Mouse (Mus musculus): Measurements from ENCODE around the gene Hsd17b11. TPM values are rescaled to one million over a fixed set of nuclear protein-coding genes. Genes with fewer than 3 reads are reported as not detected.

The Hsd17b11 gene
- 7.3 and 8.0 TPM in 2 replicates for polyA plus RNA-seq (2015; fragmentation: Nextera tagmentation; extraction: Ambion mirVana)

- H3K9ac ChIP-seq: peak within 1 kb of the TSS; percentile 67
- H3K27me3 ChIP-seq: no peaks in the 10 kb centered on the region
- peaks cover 16% of the 10 kb centered on the region for H3K36me3 ChIP-seq
- peak within 1 kb of the TSS; percentile 60 for H3K4me3 ChIP-seq (replicated peaks)
- peak within 1 kb of the TSS; percentile 70 for H3K4me2 ChIP-seq
- H3K9me3 ChIP-seq (replicated peaks): no peaks in the 10 kb centered on the region
- H3K27ac ChIP-seq: peak within 1 kb of the TSS; percentile 95
- under 1% methylated on average over 31 of the region's 31 CpGs for WGBS
- peaks cover 38% of the 10 kb centered on the region for H3K4me1 ChIP-seq
- ATAC-seq (replicated peaks; ENCODE audit: low FRiP score): peak; percentile 96
These were observed at the start of gene Hsd17b11 for GRCm38 (mm10) chr5:104021597-104022378. Hsd17b11 (minus strand) TSS chr5:104021919.

- Histone ChIP-seq H3K4me2 (no peak overlapping the region), H3K9me3 (replicated peaks) (no peaks in the 10 kb centered on the region), H3K4me3 (replicated peaks) (no peak overlapping the region), H3K9ac (no peak overlapping the region), H3K36me3 (no peaks in the 10 kb centered on the region), H3K27ac (no peak overlapping the region), H3K27me3 (no peaks in the 10 kb centered on the region), H3K4me1 (peaks cover 6% of the 10 kb centered on the region; the same call in 1 of the 2 replicates)
- ATAC-seq (replicated peaks; ENCODE audit: low FRiP score): no peak
- 80% methylated on average over 4 of the region's 4 CpGs for WGBS
These were observed 49.3 kb upstream of the Hsd17b11 start for GRCm38 (mm10) chr5:104071048-104071447.

- ATAC-seq (replicated peaks; ENCODE audit: low FRiP score): no peak
- peaks cover 6% of the 10 kb centered on the region; the same call in 1 of the 2 replicates for H3K4me1 ChIP-seq
- peaks cover 11% of the 10 kb centered on the region for H3K36me3 ChIP-seq
- H3K27ac ChIP-seq: no peak overlapping the region
- no peak overlapping the region for H3K4me3 ChIP-seq (replicated peaks)
- H3K9ac ChIP-seq: no peak overlapping the region
- no peaks in the 10 kb centered on the region for H3K27me3 ChIP-seq
- H3K4me2 ChIP-seq: no peak overlapping the region
- 88% methylated on average over 7 of the region's 7 CpGs for WGBS
- no peaks in the 10 kb centered on the region for H3K9me3 ChIP-seq (replicated peaks)
These were observed 47.0 kb upstream of the Hsd17b11 start for GRCm38 (mm10) chr5:104068751-104069150.

- Histone ChIP-seq H3K36me3 (peaks cover 67% of the 10 kb centered on the region), H3K9ac (no peak overlapping the region), H3K27ac (no peak overlapping the region), H3K4me2 (no peak overlapping the region), H3K4me1 (peaks cover 7% of the 10 kb centered on the region; the same call in 1 of the 2 replicates), H3K9me3 (replicated peaks) (no peaks in the 10 kb centered on the region), H3K4me3 (replicated peaks) (no peak overlapping the region), H3K27me3 (no peaks in the 10 kb centered on the region)
- WGBS: 93% methylated on average over 11 of the region's 11 CpGs
- no peak; the same call in 1 of the 2 replicates for ATAC-seq (replicated peaks; ENCODE audit: low FRiP score)
These were observed 41.2 kb upstream of the Hsd17b11 start for GRCm38 (mm10) chr5:104062773-104063551.

GRCm38 (mm10) chr5:104061936-104062772, 40.4 kb upstream of the Hsd17b11 start:
- Histone ChIP-seq H3K27me3 (no peaks in the 10 kb centered on the region), H3K4me2 (no peak overlapping the region), H3K36me3 (peaks cover 68% of the 10 kb centered on the region), H3K4me3 (replicated peaks) (no peak overlapping the region), H3K4me1 (peaks cover 7% of the 10 kb centered on the region; the same call in 1 of the 2 replicates), H3K9me3 (replicated peaks) (no peaks in the 10 kb centered on the region), H3K9ac (no peak overlapping the region), H3K27ac (no peak overlapping the region)
- 89% methylated on average over 13 of the region's 13 CpGs for WGBS
- ATAC-seq (replicated peaks; ENCODE audit: low FRiP score): no peak

GRCm38 (mm10) chr5:104060429-104060828, 38.7 kb upstream of the Hsd17b11 start:
- WGBS: 83% methylated on average over 5 of the region's 5 CpGs
- peaks cover 68% of the 10 kb centered on the region for H3K36me3 ChIP-seq
- ATAC-seq (replicated peaks; ENCODE audit: low FRiP score): no peak

GRCm38 (mm10) chr5:104059628-104060027, 37.9 kb upstream of the Hsd17b11 start:
- H3K4me1 ChIP-seq: peaks cover 7% of the 10 kb centered on the region; the same call in 1 of the 2 replicates
- no peak overlapping the region for H3K9ac ChIP-seq
- ATAC-seq (replicated peaks; ENCODE audit: low FRiP score): peak; percentile 58; the same call in 1 of the 2 replicates
- no peak overlapping the region for H3K4me2 ChIP-seq
- peaks cover 68% of the 10 kb centered on the region for H3K36me3 ChIP-seq
- no peak overlapping the region for H3K4me3 ChIP-seq (replicated peaks)
- H3K27ac ChIP-seq: 0 out of 2 replicates have a peak overlapping the region, but pooled peaks have one; percentile 19
- WGBS: 60% methylated on average over 9 of the region's 9 CpGs
- no peaks in the 10 kb centered on the region for H3K9me3 ChIP-seq (replicated peaks)
- H3K27me3 ChIP-seq: no peaks in the 10 kb centered on the region

More at GRCm38 (mm10) chr5:104060429-104060828, 38.7 kb upstream of the Hsd17b11 start:
- no peak overlapping the region for H3K9ac ChIP-seq
- H3K4me3 ChIP-seq (replicated peaks): no peak overlapping the region
- peaks cover 7% of the 10 kb centered on the region; the same call in 1 of the 2 replicates for H3K4me1 ChIP-seq
- no peaks in the 10 kb centered on the region for H3K9me3 ChIP-seq (replicated peaks)
- H3K27me3 ChIP-seq: no peaks in the 10 kb centered on the region
- no peak overlapping the region for H3K4me2 ChIP-seq
- no peak overlapping the region for H3K27ac ChIP-seq

- Histone ChIP-seq H3K4me3 (replicated peaks) (no peak overlapping the region), H3K4me2 (no peak overlapping the region), H3K36me3 (peaks cover 61% of the 10 kb centered on the region), H3K9me3 (replicated peaks) (no peaks in the 10 kb centered on the region), H3K27me3 (no peaks in the 10 kb centered on the region), H3K27ac (no peak overlapping the region), H3K9ac (no peak overlapping the region), H3K4me1 (peaks cover 7% of the 10 kb centered on the region; the same call in 1 of the 2 replicates)
- ATAC-seq (replicated peaks; ENCODE audit: low FRiP score): no peak
- 69% methylated on average over 15 of the region's 15 CpGs for WGBS
These were observed 36.3 kb upstream of the Hsd17b11 start for GRCm38 (mm10) chr5:104058021-104058420.

GRCm38 (mm10) chr5:104056295-104056694, 34.6 kb upstream of the Hsd17b11 start:
- H3K4me3 ChIP-seq (replicated peaks): no peak overlapping the region
- no peak overlapping the region for H3K9ac ChIP-seq
- H3K36me3 ChIP-seq: peaks cover 61% of the 10 kb centered on the region
- H3K27ac ChIP-seq: no peak overlapping the region
- 85% methylated on average over 7 of the region's 7 CpGs for WGBS
- H3K4me1 ChIP-seq: peaks cover 7% of the 10 kb centered on the region; the same call in 1 of the 2 replicates
- H3K9me3 ChIP-seq (replicated peaks): no peaks in the 10 kb centered on the region
- H3K27me3 ChIP-seq: no peaks in the 10 kb centered on the region
- no peak overlapping the region for H3K4me2 ChIP-seq
- ATAC-seq (replicated peaks; ENCODE audit: low FRiP score): no peak

- H3K4me2 ChIP-seq: no peak overlapping the region
- ATAC-seq (replicated peaks; ENCODE audit: low FRiP score): no peak
- H3K9ac ChIP-seq: no peak overlapping the region
- 88% methylated on average over 4 of the region's 4 CpGs for WGBS
- H3K27ac ChIP-seq: no peak overlapping the region
- H3K4me3 ChIP-seq (replicated peaks): no peak overlapping the region
- peaks cover 61% of the 10 kb centered on the region for H3K36me3 ChIP-seq
- no peaks in the 10 kb centered on the region for H3K27me3 ChIP-seq
- peaks cover 7% of the 10 kb centered on the region; the same call in 1 of the 2 replicates for H3K4me1 ChIP-seq
- no peaks in the 10 kb centered on the region for H3K9me3 ChIP-seq (replicated peaks)
These were observed 34.1 kb upstream of the Hsd17b11 start for GRCm38 (mm10) chr5:104055816-104056215.

GRCm38 (mm10) chr5:104054938-104055337, 33.2 kb upstream of the Hsd17b11 start:
- Histone ChIP-seq H3K27ac (no peak overlapping the region), H3K4me1 (peaks cover 7% of the 10 kb centered on the region; the same call in 1 of the 2 replicates), H3K27me3 (no peaks in the 10 kb centered on the region), H3K9ac (no peak overlapping the region), H3K9me3 (replicated peaks) (no peaks in the 10 kb centered on the region), H3K4me3 (replicated peaks) (no peak overlapping the region), H3K36me3 (peaks cover 57% of the 10 kb centered on the region), H3K4me2 (no peak overlapping the region)
- no peak for ATAC-seq (replicated peaks; ENCODE audit: low FRiP score)
- 91% methylated on average over 4 of the region's 4 CpGs for WGBS
